Mouse (Mus musculus): ENCODE data around the gene Poln. TPM values are rescaled to one million over a fixed set of nuclear protein-coding genes. Genes with fewer than 3 reads are reported as not detected.
A peak's percentile ranks its signal among the peaks of the same experiment; 100 is the strongest.

The Poln gene
- polyA plus RNA-seq, 1 experiment from 2014 or later = 0.41 TPM

DNA sequence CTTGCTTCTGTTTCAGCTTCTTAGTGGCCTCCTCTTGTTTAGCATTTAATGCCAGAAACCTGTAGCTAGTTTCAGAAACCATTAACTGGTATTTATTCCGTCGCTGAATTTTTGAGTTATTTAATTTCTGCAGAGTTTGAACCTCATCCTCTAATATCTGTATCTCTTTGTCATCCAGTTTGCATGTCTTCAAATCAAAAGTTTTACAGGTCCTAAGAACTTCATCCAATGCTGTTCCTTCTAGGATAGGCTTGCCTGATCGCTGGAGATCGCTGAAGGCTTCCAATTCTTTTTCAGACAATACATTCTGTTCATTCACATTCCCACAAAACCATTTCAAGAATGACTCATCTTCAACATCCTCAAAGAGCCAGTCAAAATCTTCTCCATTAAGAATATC, 1.4 kb downstream of the Poln start:
- H3K27me3 ChIP-seq = no peaks in the 10 kb centered on the region
- 0 out of 2 replicates have a peak overlapping the region, but pooled peaks have one; percentile 60 for H3K4me2 ChIP-seq (replicated peaks)
- ATAC-seq (ENCODE audit: low FRiP score) = no peak
- H3K27ac ChIP-seq = no peak overlapping the region
- no peak overlapping the region for H3K9ac ChIP-seq
- H3K4me1 ChIP-seq = peaks cover 13% of the 10 kb centered on the region
- H3K4me3 ChIP-seq = no peak overlapping the region
- 81% methylated on average over 4 of the region's 4 CpGs for WGBS
- H3K9me3 ChIP-seq (replicated peaks) = no peaks in the 10 kb centered on the region
- H3K36me3 ChIP-seq = 0 out of 2 replicates have a peak, but pooled peaks cover 1% of the 10 kb centered on the region

DNA sequence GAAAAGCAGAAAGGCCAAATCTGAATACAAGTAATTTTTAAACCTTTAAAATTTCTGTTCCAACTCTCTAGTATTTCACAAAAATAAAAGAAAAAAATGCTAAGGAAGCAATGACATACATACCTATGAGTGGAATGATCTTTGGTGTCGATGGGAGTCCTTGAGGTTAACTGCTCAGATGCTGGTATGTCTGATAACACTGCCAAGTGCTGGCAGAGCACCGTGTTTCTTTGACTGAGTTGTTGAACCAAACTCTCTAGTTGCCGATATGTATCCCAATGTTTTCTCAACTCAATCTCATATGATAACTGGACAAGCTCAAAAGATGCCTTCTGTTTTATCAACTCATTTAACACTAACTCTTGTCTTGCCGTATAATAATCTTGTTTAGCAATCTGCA, 3.5 kb downstream of the Poln start:
- WGBS = 90% methylated on average over 4 of the region's 4 CpGs
- ATAC-seq (ENCODE audit: low FRiP score) = no peak
- H3K4me1 ChIP-seq = peaks cover 13% of the 10 kb centered on the region
- H3K27ac ChIP-seq = no peak overlapping the region
- no peak overlapping the region for H3K4me2 ChIP-seq (replicated peaks)
- no peaks in the 10 kb centered on the region for H3K9me3 ChIP-seq (replicated peaks)
- H3K4me3 ChIP-seq = no peak overlapping the region
- H3K27me3 ChIP-seq = no peaks in the 10 kb centered on the region
- no peaks in the 10 kb centered on the region for H3K36me3 ChIP-seq
- H3K9ac ChIP-seq = no peak overlapping the region

DNA sequence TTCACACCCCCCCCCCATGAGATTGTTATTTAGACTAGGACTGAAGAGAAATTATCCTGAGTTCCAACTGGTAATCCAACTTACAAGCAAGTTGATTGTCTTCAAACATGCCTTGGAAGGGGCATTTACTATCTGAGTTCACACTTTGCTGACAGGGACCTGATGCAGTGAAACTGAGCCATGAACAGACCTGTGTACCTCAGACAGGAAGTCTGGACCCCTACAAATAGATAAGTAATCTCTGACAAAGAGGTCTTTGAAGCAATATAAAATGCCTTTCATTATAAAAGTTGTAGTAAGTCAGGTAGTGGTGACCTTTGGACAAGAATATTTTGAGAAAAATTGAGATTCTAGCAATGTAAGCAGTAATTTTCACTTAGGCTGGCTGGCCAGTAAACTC, 20.8 kb downstream of the Poln start:
- ATAC-seq (ENCODE audit: low FRiP score) = no peak
- no peaks in the 10 kb centered on the region for H3K27me3 ChIP-seq
- no peak overlapping the region for H3K4me2 ChIP-seq (replicated peaks)
- H3K9me3 ChIP-seq (replicated peaks) = no peaks in the 10 kb centered on the region
- H3K4me3 ChIP-seq = no peak overlapping the region
- no peak overlapping the region for H3K9ac ChIP-seq
- no peak overlapping the region for H3K27ac ChIP-seq
- H3K36me3 ChIP-seq = peaks cover 2% of the 10 kb centered on the region; the same call in 1 of the 2 replicates
- H3K4me1 ChIP-seq = no peaks in the 10 kb centered on the region

DNA sequence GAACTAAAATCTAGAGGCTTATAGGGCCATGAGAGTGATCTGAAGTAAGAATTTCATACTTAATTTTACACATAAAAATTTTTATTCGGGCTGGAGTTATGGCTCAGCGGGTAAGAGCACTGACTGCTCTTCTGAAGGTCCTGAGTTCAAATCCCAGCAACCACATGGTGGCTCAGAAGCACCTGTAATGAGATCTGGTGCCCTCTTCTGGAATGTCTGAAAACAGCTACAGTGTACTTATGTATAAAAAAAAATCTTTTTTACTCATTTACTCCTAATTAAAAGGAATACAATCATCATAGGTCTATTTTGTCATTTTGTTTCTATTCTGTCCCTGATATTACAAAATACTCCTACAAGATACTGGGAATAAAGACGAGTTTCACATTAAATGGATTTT, 21.7 kb downstream of the Poln start:
- no peak for ATAC-seq (ENCODE audit: low FRiP score)
- Histone ChIP-seq H3K4me3 (no peak overlapping the region), H3K36me3 (no peaks in the 10 kb centered on the region), H3K9me3 (replicated peaks) (no peaks in the 10 kb centered on the region), H3K9ac (no peak overlapping the region), H3K27ac (no peak overlapping the region), H3K4me2 (replicated peaks) (no peak overlapping the region), H3K4me1 (no peaks in the 10 kb centered on the region), H3K27me3 (no peaks in the 10 kb centered on the region)
- 91% methylated on average over 3 of the region's 3 CpGs for WGBS

DNA sequence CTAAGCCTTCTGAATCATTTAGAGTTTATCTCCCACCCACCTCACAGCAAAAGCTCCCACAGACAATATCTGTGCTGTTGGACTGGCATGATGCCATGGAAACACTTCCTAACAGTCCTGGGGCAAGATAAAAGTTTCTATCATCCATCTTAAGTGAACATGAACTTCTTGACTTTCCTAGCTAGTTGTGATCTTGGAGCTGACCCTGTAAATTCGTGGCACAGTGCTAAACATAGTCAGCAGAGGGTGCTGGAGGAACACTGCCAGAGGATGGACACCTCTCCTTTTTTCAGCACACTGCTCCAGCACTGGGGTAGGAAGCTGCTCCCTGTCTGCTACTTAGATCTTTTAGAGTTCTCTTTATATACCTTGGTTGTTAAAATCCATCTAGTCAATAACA, 29.5 kb downstream of the Poln start:
- no peaks in the 10 kb centered on the region for H3K36me3 ChIP-seq
- 3% methylated on average over 1 of the region's 1 CpGs for WGBS
- H3K4me2 ChIP-seq (replicated peaks) = no peak overlapping the region
- H3K4me3 ChIP-seq = no peak overlapping the region
- H3K27me3 ChIP-seq = no peaks in the 10 kb centered on the region
- H3K9me3 ChIP-seq (replicated peaks) = no peaks in the 10 kb centered on the region
- no peak for ATAC-seq (ENCODE audit: low FRiP score)
- H3K4me1 ChIP-seq = no peaks in the 10 kb centered on the region
- no peak overlapping the region for H3K27ac ChIP-seq
- no peak overlapping the region for H3K9ac ChIP-seq

DNA sequence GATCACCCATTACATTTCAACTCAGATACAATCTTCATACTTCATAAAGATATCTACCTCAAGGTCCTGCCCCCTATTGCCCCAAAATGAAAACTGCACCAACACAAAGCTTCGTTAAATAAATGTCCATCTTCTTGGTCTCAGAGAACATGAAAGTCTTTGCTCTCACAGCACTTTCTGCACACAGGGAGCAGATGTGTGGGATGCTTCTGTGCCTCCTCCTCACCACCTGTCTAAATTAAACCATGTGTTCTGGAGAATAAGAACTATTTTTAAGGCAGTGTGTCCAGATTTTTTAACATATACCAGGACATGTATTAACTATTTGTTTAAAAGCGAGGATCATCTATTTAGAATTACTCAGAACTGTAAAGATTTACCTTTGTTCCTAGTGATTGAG, 36.5 kb downstream of the Poln start:
- Histone ChIP-seq H3K4me2 (replicated peaks) (no peak overlapping the region), H3K9me3 (replicated peaks) (no peaks in the 10 kb centered on the region), H3K4me1 (no peaks in the 10 kb centered on the region), H3K9ac (no peak overlapping the region), H3K27me3 (no peaks in the 10 kb centered on the region), H3K36me3 (no peaks in the 10 kb centered on the region), H3K27ac (no peak overlapping the region), H3K4me3 (no peak overlapping the region)
- WGBS = 81% methylated on average over 2 of the region's 2 CpGs
- no peak for ATAC-seq (ENCODE audit: low FRiP score)

DNA sequence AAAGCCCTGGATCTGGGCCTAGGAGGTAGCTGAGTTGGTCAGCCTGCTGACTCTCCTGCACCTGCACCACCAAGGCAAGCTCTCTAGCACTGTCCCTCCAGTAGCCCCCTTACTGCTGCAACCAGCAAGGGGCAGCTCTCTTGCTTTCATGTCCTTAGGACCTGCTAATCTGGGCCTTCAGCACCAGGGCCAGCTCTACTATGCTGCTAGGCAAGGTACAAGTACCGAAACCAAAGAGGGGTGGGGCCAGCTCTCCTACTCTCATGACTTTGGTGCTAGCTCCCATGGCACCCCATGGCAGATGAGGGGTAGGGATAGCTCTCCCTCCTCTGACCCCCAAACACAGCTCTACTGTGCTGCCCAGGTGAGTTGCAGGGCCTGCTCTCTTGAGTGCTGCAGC, 45.1 kb downstream of the Poln start:
- ATAC-seq (ENCODE audit: low FRiP score) = no peak
- Histone ChIP-seq H3K9ac (no peak overlapping the region), H3K27me3 (no peaks in the 10 kb centered on the region), H3K4me2 (replicated peaks) (no peak overlapping the region), H3K27ac (no peak overlapping the region), H3K4me3 (no peak overlapping the region), H3K36me3 (no peaks in the 10 kb centered on the region), H3K4me1 (no peaks in the 10 kb centered on the region), H3K9me3 (replicated peaks) (no peaks in the 10 kb centered on the region)
- WGBS = 35% methylated on average over 1 of the region's 1 CpGs

DNA sequence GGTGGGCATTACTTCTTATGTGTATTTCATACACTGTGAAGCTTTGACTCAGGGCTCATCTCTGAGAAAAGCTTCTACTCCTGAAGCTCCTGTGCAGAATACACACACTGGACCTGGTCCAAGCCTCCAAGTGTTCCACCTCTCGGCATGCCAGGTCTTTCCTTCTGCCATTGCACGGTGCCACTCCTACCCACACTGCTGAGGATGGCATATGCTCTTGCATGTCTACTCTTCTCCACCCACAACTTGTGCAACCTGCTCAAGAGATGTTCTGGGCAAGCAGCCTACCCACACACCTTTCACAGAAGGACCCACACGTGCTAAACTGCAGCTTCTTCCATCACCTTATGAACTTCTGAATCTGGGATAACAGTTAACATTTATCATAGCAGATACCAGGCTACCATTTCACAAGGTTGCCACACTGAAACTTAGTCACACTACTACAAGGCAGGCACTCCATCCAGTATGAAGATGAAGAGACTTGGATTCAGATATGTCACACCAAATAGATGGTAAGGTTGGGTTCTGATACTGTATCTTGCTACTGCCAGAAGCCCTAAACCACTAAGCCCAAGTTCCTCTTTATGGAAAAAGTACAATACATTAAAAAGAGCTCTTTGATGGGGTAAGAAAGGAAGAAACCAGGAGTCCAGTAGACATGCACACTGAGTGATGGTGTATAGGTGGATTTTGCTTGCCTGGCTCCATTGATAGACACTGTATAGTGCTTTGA, 50.0 kb downstream of the Poln start:
- H3K9ac ChIP-seq = no peak overlapping the region
- no peaks in the 10 kb centered on the region for H3K36me3 ChIP-seq
- no peak overlapping the region for H3K27ac ChIP-seq
- ATAC-seq (ENCODE audit: low FRiP score) = no peak
- no peaks in the 10 kb centered on the region for H3K4me1 ChIP-seq
- no peaks in the 10 kb centered on the region for H3K27me3 ChIP-seq
- 86% methylated on average over 3 of the region's 3 CpGs for WGBS
- no peak overlapping the region for H3K4me3 ChIP-seq
- H3K4me2 ChIP-seq (replicated peaks) = no peak overlapping the region
- H3K9me3 ChIP-seq (replicated peaks) = no peaks in the 10 kb centered on the region

DNA sequence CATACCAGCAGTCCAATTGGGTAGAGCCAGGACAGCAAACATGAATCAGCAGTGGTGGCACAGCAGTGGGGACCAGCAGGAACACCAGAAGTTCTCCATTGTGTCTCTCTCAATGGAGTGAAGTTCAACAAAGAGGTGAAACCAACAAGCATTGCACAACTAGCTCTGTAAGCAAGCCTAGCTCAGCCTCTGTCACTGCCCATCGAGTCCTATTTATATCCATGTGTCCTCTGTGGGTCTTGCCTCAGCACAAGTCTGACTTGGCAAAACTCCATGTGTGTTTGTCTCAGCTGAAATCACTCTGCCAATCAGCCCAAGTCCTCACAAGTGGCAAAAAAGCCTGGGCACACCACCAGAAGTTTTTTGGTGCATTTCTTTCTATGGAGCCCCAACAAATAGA, 63.6 kb downstream of the Poln start:
- H3K9ac ChIP-seq = no peak overlapping the region
- no peak overlapping the region for H3K4me2 ChIP-seq (replicated peaks)
- no peak for ATAC-seq (ENCODE audit: low FRiP score)
- H3K4me1 ChIP-seq = no peaks in the 10 kb centered on the region
- H3K27ac ChIP-seq = no peak overlapping the region
- no peak overlapping the region for H3K4me3 ChIP-seq
- WGBS = 89% methylated on average over 1 of the region's 1 CpGs
- no peaks in the 10 kb centered on the region for H3K9me3 ChIP-seq (replicated peaks)
- H3K27me3 ChIP-seq = no peaks in the 10 kb centered on the region
- H3K36me3 ChIP-seq = no peaks in the 10 kb centered on the region

DNA sequence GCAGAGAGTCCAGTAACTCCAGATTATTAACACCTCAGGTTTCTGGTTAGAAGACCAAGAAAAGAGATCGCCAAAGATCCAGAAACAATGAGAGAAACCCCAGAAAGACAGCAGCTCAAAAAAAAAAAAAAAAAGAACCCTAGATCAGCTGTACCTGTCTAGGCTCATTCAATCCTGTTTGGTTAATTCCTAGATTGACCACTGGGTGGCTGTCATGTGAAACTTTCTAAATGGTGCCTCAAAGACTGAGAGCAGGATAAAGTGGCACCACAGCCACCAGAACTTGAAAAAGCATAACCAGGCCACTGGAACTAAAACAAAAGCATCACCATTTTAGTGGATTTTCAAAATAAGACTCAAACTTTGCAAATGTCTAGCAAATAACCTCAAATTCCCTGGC, 71.9 kb downstream of the Poln start:
- 6% methylated on average over 1 of the region's 1 CpGs for WGBS
- Histone ChIP-seq H3K27me3 (no peaks in the 10 kb centered on the region), H3K27ac (no peak overlapping the region), H3K4me3 (no peak overlapping the region), H3K4me2 (replicated peaks) (no peak overlapping the region), H3K36me3 (no peaks in the 10 kb centered on the region), H3K9me3 (replicated peaks) (no peaks in the 10 kb centered on the region), H3K4me1 (no peaks in the 10 kb centered on the region), H3K9ac (no peak overlapping the region)
- ATAC-seq (ENCODE audit: low FRiP score) = no peak

DNA sequence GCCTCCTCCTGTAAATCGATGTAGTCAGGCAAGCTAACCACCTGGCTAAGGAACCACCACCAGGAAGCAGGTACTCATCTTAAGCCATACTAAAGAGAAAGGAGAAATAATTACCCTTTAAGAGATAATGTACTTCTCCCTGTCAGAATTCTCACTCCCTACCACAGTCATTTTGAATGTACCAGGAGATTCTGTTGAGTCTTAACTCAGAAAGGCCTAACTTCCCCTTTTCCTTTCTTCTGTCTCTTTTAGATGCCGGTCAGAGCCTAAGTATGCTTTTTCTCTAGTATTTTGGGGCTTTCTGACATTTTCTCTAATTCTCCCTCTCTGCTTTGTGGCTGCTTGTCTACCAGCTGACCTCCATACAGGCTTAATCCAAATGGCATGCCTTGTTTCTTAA, 76.2 kb downstream of the Poln start:
- H3K27me3 ChIP-seq = no peaks in the 10 kb centered on the region
- H3K9me3 ChIP-seq (replicated peaks) = no peaks in the 10 kb centered on the region
- no peak overlapping the region for H3K4me2 ChIP-seq (replicated peaks)
- H3K4me1 ChIP-seq = no peaks in the 10 kb centered on the region
- H3K27ac ChIP-seq = no peak overlapping the region
- 83% methylated on average over 2 of the region's 2 CpGs for WGBS
- no peaks in the 10 kb centered on the region for H3K36me3 ChIP-seq
- no peak overlapping the region for H3K9ac ChIP-seq
- no peak for ATAC-seq (ENCODE audit: low FRiP score)
- no peak overlapping the region for H3K4me3 ChIP-seq

DNA sequence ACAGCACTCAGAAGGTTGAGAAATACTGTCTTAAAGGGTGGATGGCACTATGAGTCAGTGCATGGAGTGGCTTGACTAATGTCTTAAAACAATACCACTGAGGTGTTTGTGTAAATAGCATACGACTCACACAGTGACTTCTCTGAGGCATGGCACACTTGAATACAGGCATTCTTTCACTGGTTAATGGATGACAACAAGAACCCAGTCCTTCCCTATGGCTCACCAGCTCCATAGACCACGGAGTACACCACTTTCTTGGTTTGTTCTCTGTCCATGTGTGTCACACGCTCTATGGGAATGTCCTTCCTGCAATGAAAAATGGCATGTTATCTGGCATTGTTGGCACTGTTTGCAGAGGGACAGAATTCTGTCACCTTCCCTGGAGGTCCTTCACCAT, 136.7 kb downstream of the Poln start:
- ATAC-seq (ENCODE audit: low FRiP score) = no peak
- no peaks in the 10 kb centered on the region for H3K27me3 ChIP-seq
- H3K9ac ChIP-seq = no peak overlapping the region
- WGBS = 62% methylated on average over 3 of the region's 3 CpGs
- H3K36me3 ChIP-seq = no peaks in the 10 kb centered on the region
- H3K27ac ChIP-seq = no peak overlapping the region
- H3K4me1 ChIP-seq = no peaks in the 10 kb centered on the region
- no peaks in the 10 kb centered on the region for H3K9me3 ChIP-seq (replicated peaks)
- H3K4me3 ChIP-seq = no peak overlapping the region
- H3K4me2 ChIP-seq (replicated peaks) = no peak overlapping the region

DNA sequence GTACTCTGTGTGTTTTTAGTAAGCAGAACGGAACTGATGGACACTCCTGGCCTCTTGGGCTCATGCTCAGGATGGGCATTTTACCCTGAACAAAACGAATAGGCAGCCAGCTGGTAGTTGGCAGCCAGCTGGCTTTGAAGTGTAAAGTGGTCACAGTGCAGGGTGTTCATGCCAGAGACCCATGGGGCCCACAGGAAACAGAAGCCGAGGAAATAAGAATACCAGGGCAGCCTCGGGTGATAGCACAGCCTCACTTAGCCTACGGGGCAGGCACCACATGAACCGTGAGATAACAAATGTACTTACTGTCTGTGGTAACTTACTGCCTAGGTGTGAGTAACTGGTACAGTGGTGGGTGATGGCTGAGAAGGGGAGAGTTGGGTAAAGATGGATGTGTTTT, 138.2 kb downstream of the Poln start:
- H3K27me3 ChIP-seq = no peaks in the 10 kb centered on the region
- WGBS = 68% methylated on average over 6 of the region's 6 CpGs
- H3K9me3 ChIP-seq (replicated peaks) = no peaks in the 10 kb centered on the region

More for the DNA sequence above, 138.2 kb downstream of the Poln start:
- no peak overlapping the region for H3K27ac ChIP-seq
- H3K9ac ChIP-seq = no peak overlapping the region
- no peaks in the 10 kb centered on the region for H3K4me1 ChIP-seq
- no peak overlapping the region for H3K4me3 ChIP-seq
- no peak overlapping the region for H3K4me2 ChIP-seq (replicated peaks)
- H3K36me3 ChIP-seq = no peaks in the 10 kb centered on the region
- ATAC-seq (ENCODE audit: low FRiP score) = no peak

All from hindbrain, embryonic 12.5 days (tissue).